Mouse (Mus musculus): ENCODE data around the gene Mrpl28.

GRCm38 (mm10) chr17:26094531-26095110 lies 28.7 kb upstream of the Mrpl28 start:
- TF ChIP-seq CTCF (IDR thresholded peaks at IDR 0.05; ENCODE audit: control insufficient read depth, insufficient read depth, insufficient read length), result no peak
- no peak for TF ChIP-seq MYOD1 (IDR thresholded peaks at IDR 0.05; ENCODE audit: control insufficient read depth, insufficient read length, low read depth)
